Mouse (Mus musculus): Measurements from ENCODE around the gene 2610044O15Rik8.

2610044O15Rik8 gene

GRCm38 (mm10) chr8:129234027-129234733 lies at the start of gene 2610044O15Rik8:
Gene 2610044O15Rik8, minus strand, starts transcription at chr8:129234406.
- peak; percentile 92 for DNase-seq (ENCODE audit: low spot score)

DNA sequence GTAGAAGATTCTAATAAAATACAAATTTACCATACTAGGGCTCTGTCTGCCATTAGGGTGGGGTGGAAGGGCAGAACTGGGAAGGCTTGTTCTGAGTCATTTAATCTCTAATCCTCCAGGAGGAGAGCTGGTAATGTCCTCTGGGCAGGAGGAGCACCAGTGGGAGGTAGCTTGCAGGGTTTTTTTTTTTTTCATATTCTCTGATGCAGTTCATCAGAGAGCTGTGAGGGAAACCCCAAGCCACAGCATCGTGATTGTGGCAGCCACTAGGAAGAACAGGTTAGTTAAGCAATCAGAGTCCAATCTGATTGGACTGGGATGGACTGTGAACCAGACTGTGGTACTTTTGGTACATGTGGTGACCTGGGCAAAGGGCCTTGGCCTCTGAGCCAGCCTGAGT lies 31.7 kb upstream of the 2610044O15Rik8 start:
- DNase-seq (ENCODE audit: low spot score): no peak

DNA sequence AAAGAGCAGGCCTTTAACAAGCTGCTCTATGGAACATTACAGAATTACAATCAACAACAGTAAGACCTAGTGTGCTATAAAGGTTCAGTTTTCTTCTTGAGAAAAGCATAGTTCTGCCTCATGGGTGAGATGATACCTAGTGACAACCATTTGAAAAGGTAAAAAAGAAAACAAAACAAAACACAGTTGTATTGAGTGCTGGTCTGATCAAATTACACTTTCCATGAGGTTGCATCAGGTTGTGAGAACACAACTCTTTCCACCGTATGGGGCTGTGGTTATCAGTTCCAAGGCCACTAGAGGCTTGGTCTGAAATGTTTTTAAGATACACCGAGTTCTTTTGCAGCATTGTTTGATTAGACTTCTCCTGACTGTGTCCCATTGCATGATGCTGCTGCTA lies 30.1 kb upstream of the 2610044O15Rik8 start:
- no peak for DNase-seq (ENCODE audit: low spot score)

DNA sequence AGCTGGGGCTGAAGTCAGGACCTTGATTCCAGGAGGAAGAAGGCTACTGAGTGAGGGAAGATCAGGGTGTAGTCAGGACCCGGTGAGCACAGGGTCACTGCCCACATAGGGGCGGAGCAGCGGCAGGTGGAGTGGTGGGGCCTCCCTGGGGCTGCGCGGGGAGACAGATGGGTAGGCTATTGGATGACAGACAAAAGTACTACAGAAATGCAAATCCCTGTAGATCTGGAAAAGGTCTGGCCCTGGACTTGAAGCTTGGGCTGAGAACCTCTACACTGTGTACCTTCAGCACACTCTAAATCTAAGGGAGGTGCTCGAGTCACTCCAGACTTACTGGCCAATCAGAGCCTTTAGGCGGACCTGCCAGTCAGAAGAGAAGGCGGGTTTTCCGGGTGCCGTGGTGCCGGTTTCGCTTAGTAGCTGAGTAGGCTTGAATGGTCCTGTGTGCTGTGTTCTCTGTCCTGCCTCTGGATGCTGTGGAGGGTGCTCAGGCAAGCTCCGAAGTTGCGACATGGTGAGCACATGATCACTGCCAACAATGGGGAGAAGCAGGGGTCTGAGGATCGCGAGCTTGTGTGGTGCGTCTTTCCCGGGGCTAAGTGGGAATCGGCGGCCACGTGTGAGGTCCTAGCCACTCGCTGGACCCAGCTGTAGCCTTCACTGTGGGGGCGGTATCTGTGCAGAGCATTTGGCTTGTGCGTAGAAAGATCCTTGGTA lies 29.2 kb upstream of the 2610044O15Rik8 start:
- peak; percentile 73 for DNase-seq (ENCODE audit: low spot score)

GRCm38 (mm10) chr8:129233664-129234026 lies 561 bp downstream of the 2610044O15Rik8 start:
- DNase-seq (ENCODE audit: low spot score): no peak
